16 mouse cellular contexts compared by ENCODE assay signal in genomic region chr11:90106063-90106798, GRCm38 (mm10).
DNase-seq lines count a peak whose midpoint lies in the region; ATAC-seq lines count a peak whose summit lies in the region.
"Had no signal": no experiment of that assay in that cellular context is flagged by ENCODE, and none has a peak within 500 bp of the region (broad histone marks: within the 10 kb centered on the region; RNA-seq: fewer than 3 reads in every experiment).

No protein-coding gene starts in this region.

- no peak overlapping the region; the same call in 1 of the 2 replicates for H3K4me2 ChIP-seq in kidney, embryonic 14.5 days (replicated peaks; ENCODE audit: low read depth, low read length)
- no peak overlapping the region for H3K4me2 ChIP-seq in embryonic facial prominence, embryonic 14.5 days (ENCODE audit: low read depth, low read length)
- H3K4me2 ChIP-seq: limb, embryonic 13.5 days had no signal

- DNase-seq in kidney, postnatal 36 days = no peak
- peak; percentile 30 for DNase-seq in R1 (ENCODE audit: low read depth, low spot score)
- DNase-seq in embryonic facial prominence, embryonic 14.5 days (ENCODE audit: low spot score) = peak; percentile 51
- DNase-seq in limb, embryonic 10.5 days (ENCODE audit: low spot score) = peak; percentile 50
- no peak for DNase-seq in yolk sac, embryonic 10.5 days (ENCODE audit: low spot score)
- no peak for DNase-seq in frontal cortex, postnatal 10 days (ENCODE audit: low spot score in 2 of 2)
- DNase-seq: cerebellum, adult 18-20 months; forebrain, postnatal 0 days; liver, postnatal 0 days; thymus, postnatal 25 days had no signal

- H3K36me3 ChIP-seq in kidney, embryonic 14.5 days (ENCODE audit: control insufficient read depth, insufficient read depth, low read length) = no peaks in the 10 kb centered on the region
- no peaks in the 10 kb centered on the region for H3K36me3 ChIP-seq in embryonic facial prominence, embryonic 14.5 days (ENCODE audit: control insufficient read depth, insufficient read depth, low read length)
- H3K36me3 ChIP-seq in limb, embryonic 10.5 days = no peaks in the 10 kb centered on the region
- H3K36me3 ChIP-seq: limb, embryonic 13.5 days; midbrain, embryonic 10.5 days had no signal

- ATAC-seq in kidney, embryonic 14.5 days (ENCODE audit: low FRiP score, low TSS enrichment) = peak; percentile 79
- no peak for ATAC-seq in embryonic facial prominence, embryonic 14.5 days (ENCODE audit: low read depth)
- ATAC-seq: forebrain, postnatal 0 days; hindbrain, embryonic 16.5 days; liver, postnatal 0 days had no signal

- H3K27ac ChIP-seq in kidney, embryonic 14.5 days (ENCODE audit: low read depth, low read length) = 0 out of 2 replicates have a peak overlapping the region, but pooled peaks have one; percentile 14
- H3K27ac ChIP-seq in embryonic facial prominence, embryonic 14.5 days (replicated peaks; ENCODE audit: low read depth, low read length) = no peak overlapping the region
- H3K27ac ChIP-seq in limb, embryonic 10.5 days = peak overlapping the region; percentile 66; the same call in 1 of the 2 replicates
- H3K27ac ChIP-seq: limb, embryonic 13.5 days; midbrain, embryonic 10.5 days had no signal

- no peak overlapping the region for H3K9ac ChIP-seq in kidney, embryonic 14.5 days (ENCODE audit: low read depth, low read length)
- no peak overlapping the region for H3K9ac ChIP-seq in embryonic facial prominence, embryonic 14.5 days (ENCODE audit: low read depth, low read length)
- H3K9ac ChIP-seq: forebrain, postnatal 0 days; limb, embryonic 13.5 days; liver, postnatal 0 days had no signal

- WGBS in kidney, embryonic 14.5 days = 14% methylated on average over 12 of the region's 12 CpGs
- WGBS in embryonic facial prominence, embryonic 14.5 days = 43% methylated on average over 12 of the region's 12 CpGs
- WGBS in limb, embryonic 10.5 days = 31% methylated on average over 12 of the region's 12 CpGs

- peaks cover 5% of the 10 kb centered on the region; the same call in 1 of the 2 replicates for H3K4me1 ChIP-seq in kidney, embryonic 14.5 days (ENCODE audit: control insufficient read depth, insufficient read depth, low read length)
- no peaks in the 10 kb centered on the region for H3K4me1 ChIP-seq in embryonic facial prominence, embryonic 14.5 days (ENCODE audit: control insufficient read depth, insufficient read depth, low read length)
- peaks cover 30% of the 10 kb centered on the region for H3K4me1 ChIP-seq in limb, embryonic 10.5 days

- H3K4me3 ChIP-seq in kidney, embryonic 14.5 days (ENCODE audit: low read length) = no peak overlapping the region
- no peak overlapping the region for H3K4me3 ChIP-seq in embryonic facial prominence, embryonic 14.5 days (ENCODE audit: low read depth, low read length)
- H3K4me3 ChIP-seq in limb, embryonic 10.5 days = no peak overlapping the region
- H3K4me3 ChIP-seq: erythroblast, embryonic 14.5 days; limb, embryonic 13.5 days; midbrain, embryonic 10.5 days; myocyte had no signal

- no peaks in the 10 kb centered on the region for H3K27me3 ChIP-seq in kidney, embryonic 14.5 days (ENCODE audit: control insufficient read depth, insufficient read depth, low read length)
- no peaks in the 10 kb centered on the region for H3K27me3 ChIP-seq in embryonic facial prominence, embryonic 14.5 days (replicated peaks; ENCODE audit: control insufficient read depth, insufficient read depth, low read length)
- no peaks in the 10 kb centered on the region for H3K27me3 ChIP-seq in limb, embryonic 10.5 days (ENCODE audit: low read depth, poor library complexity, severe bottlenecking)
- H3K27me3 ChIP-seq: limb, embryonic 13.5 days had no signal

- no peaks in the 10 kb centered on the region for H3K9me3 ChIP-seq in kidney, embryonic 14.5 days (ENCODE audit: control insufficient read depth, low read length)
- no peaks in the 10 kb centered on the region for H3K9me3 ChIP-seq in embryonic facial prominence, embryonic 14.5 days (ENCODE audit: control insufficient read depth, low read length)
- H3K9me3 ChIP-seq in limb, embryonic 10.5 days (replicated peaks) = no peaks in the 10 kb centered on the region
- H3K9me3 ChIP-seq: limb, embryonic 13.5 days; midbrain, embryonic 10.5 days had no signal

Comparison
In these comparisons a context has a peak if more than half of its experiments do, and no peak if none do; other contexts are left out.
1. DNase-seq: peak in R1 (single experiment), embryonic facial prominence, embryonic 14.5 days (single experiment) and limb, embryonic 10.5 days (single experiment); none in kidney, postnatal 36 days (0 of 2), yolk sac, embryonic 10.5 days (single experiment) and frontal cortex, postnatal 10 days (0 of 2).